Mouse (Mus musculus) hindbrain, embryonic 11.5 days (tissue): ENCODE measurements around the gene Npw. TPM values are rescaled to one million over a fixed set of nuclear protein-coding genes. Genes with fewer than 3 reads are reported as not detected.
"Not testable (repeated sequence)": the region's sequence is repeated elsewhere in the genome, so short reads cannot be mapped to it uniquely, and the experiment has no call there.

Source experiments
- ATAC-seq: fragments of 200-750 bp; cut with Nextera tagmentation; 2 replicates; pipeline ENCODE4 v1.8.0; 2017; ENCODE audit warnings: mild to moderate bottlenecking, moderate TSS enrichment, moderate library complexity; ENCODE audit not compliant: low FRiP score
- DNase-seq: peaks from one replicate; pipeline ENCODE4 v3.0.0-alpha.2; 2015; ENCODE audit warnings: low spot score
- H3K27ac ChIP-seq: fragments of 300-500 bp; sonication (generic); 2 replicates; pipeline ENCODE4 v1.5.1; 2014; ENCODE audit warnings: mild to moderate bottlenecking, low read depth, low read length
- H3K27me3 ChIP-seq: fragments of 300-500 bp; sonication (generic); 2 replicates; pipeline ENCODE4 v1.6.1; 2014; ENCODE audit warnings: mild to moderate bottlenecking, low read length, moderate library complexity, mixed read lengths; ENCODE audit not compliant: control insufficient read depth, insufficient read depth
- H3K36me3 ChIP-seq: fragments of 300-500 bp; sonication (generic); 2 replicates; pipeline ENCODE4 v1.6.1; 2014; ENCODE audit warnings: mild to moderate bottlenecking, low read length, moderate library complexity, mixed read lengths; ENCODE audit not compliant: control insufficient read depth, insufficient read depth
- H3K4me1 ChIP-seq: fragments of 300-500 bp; sonication (generic); replicated peaks from 2 replicates; pipeline ENCODE4 v1.6.1; 2014; ENCODE audit warnings: low read length, mixed read lengths; ENCODE audit not compliant: control insufficient read depth, insufficient read depth
- H3K4me2 ChIP-seq: fragments of 300-500 bp; sonication (generic); replicated peaks from 2 replicates; pipeline ENCODE4 v1.6.1; 2014; ENCODE audit warnings: mild to moderate bottlenecking, low read depth, low read length
- H3K4me3 ChIP-seq: fragments of 300-500 bp; sonication (generic); 2 replicates; pipeline ENCODE4 v1.5.1; 2014; ENCODE audit warnings: low read depth, low read length
- H3K9ac ChIP-seq: fragments of 300-500 bp; sonication (generic); 2 replicates; pipeline ENCODE4 v1.6.1; 2014; ENCODE audit warnings: low read depth, low read length
- H3K9me3 ChIP-seq: fragments of 300-500 bp; sonication (generic); 2 replicates; pipeline ENCODE4 v1.6.1; 2016; ENCODE audit warnings: low read length; ENCODE audit not compliant: control insufficient read depth
- WGBS: fragments of 180-500 bp; shearing (Covaris S2); extraction: QIAGEN DNeasy Blood & Tissue Kit; methylation state at CpG from one replicate; pipeline ENCODE4 v1.1.7; 2014; 5-methylcytosine and 5-hydroxymethylcytosine counted together
- polyA plus RNA-seq: library from polyadenylated mRNA; unstranded; fragments of >200 nt; fragmentation: Nextera tagmentation; extraction: Ambion mirVana; gene quantifications from 2 replicates; pipeline ENCODE4 v1.2.1, GENCODE M21; 2014

Npw gene
- polyA plus RNA-seq, 1 experiment from 2014 or later, result not detected

- not testable (repeated sequence) for ATAC-seq
- WGBS, result 12% methylated on average over 15 of the region's 15 CpGs
- H3K27ac ChIP-seq, result peak overlapping the region; percentile 47; the same call in 1 of the 2 replicates
These were observed 10.9 kb upstream of the Npw start for GRCm38 (mm10) chr17:24669214-24669544.

GRCm38 (mm10) chr17:24667416-24667815 is 9.2 kb upstream of the Npw start:
- peak; percentile 57 for DNase-seq
- no peak overlapping the region for H3K27ac ChIP-seq
- no peaks in the 10 kb centered on the region for H3K27me3 ChIP-seq
- no peak overlapping the region for H3K4me3 ChIP-seq
- H3K36me3 ChIP-seq, result no peaks in the 10 kb centered on the region
- H3K9ac ChIP-seq, result no peak overlapping the region
- H3K4me2 ChIP-seq, result no peak overlapping the region
- H3K9me3 ChIP-seq, result no peaks in the 10 kb centered on the region
- peaks cover 3% of the 10 kb centered on the region for H3K4me1 ChIP-seq
- WGBS, result 41% methylated on average over 6 of the region's 6 CpGs
- ATAC-seq, result no peak

More at GRCm38 (mm10) chr17:24669214-24669544, 10.9 kb upstream of the Npw start:
- H3K4me3 ChIP-seq, result peak overlapping the region; percentile 100
- H3K27me3 ChIP-seq, DNase-seq, H3K9me3 ChIP-seq, H3K4me1 ChIP-seq, H3K36me3 ChIP-seq: not testable (repeated sequence)
- peak overlapping the region; percentile 96 for H3K9ac ChIP-seq
- peak overlapping the region; percentile 75 for H3K4me2 ChIP-seq

- not testable (repeated sequence) for H3K4me2 ChIP-seq, H3K9ac ChIP-seq, H3K27me3 ChIP-seq, H3K4me3 ChIP-seq, H3K4me1 ChIP-seq, DNase-seq, H3K36me3 ChIP-seq, H3K9me3 ChIP-seq, H3K27ac ChIP-seq, ATAC-seq
- WGBS, result 63% methylated on average over 7 of the region's 7 CpGs
These were observed 8.8 kb upstream of the Npw start for GRCm38 (mm10) chr17:24667011-24667410.

GRCm38 (mm10) chr17:24654969-24655368 is 3.3 kb downstream of the Npw start:
- WGBS, result 78% methylated on average over 4 of the region's 4 CpGs
- no peak overlapping the region for H3K27ac ChIP-seq
- peaks cover 37% of the 10 kb centered on the region for H3K27me3 ChIP-seq
- H3K9ac ChIP-seq, result no peak overlapping the region
- no peak for ATAC-seq
- H3K36me3 ChIP-seq, result no peaks in the 10 kb centered on the region
- DNase-seq, result no peak
- H3K4me1 ChIP-seq, result peaks cover 3% of the 10 kb centered on the region; the same call in 1 of the 2 replicates
- no peak overlapping the region for H3K4me2 ChIP-seq
- H3K9me3 ChIP-seq, result no peaks in the 10 kb centered on the region
- no peak overlapping the region for H3K4me3 ChIP-seq

GRCm38 (mm10) chr17:24653967-24654710 is 4.1 kb downstream of the Npw start:
- Histone ChIP-seq H3K27ac (no peak overlapping the region), H3K9ac (no peak overlapping the region), H3K9me3 (no peaks in the 10 kb centered on the region), H3K4me2 (peak overlapping the region; percentile 20), H3K4me3 (no peak overlapping the region), H3K27me3 (peaks cover 37% of the 10 kb centered on the region), H3K4me1 (peaks cover 8% of the 10 kb centered on the region; the same call in 1 of the 2 replicates), H3K36me3 (no peaks in the 10 kb centered on the region)
- WGBS, result 4% methylated on average over 19 of the region's 19 CpGs
- DNase-seq (peak; percentile 93), ATAC-seq (peak; percentile 70)

- DNase-seq, result no peak
- no peak overlapping the region for H3K4me3 ChIP-seq
- no peak for ATAC-seq
- WGBS, result 76% methylated on average over 3 of the region's 3 CpGs
- H3K27ac ChIP-seq, result no peak overlapping the region
- H3K36me3 ChIP-seq, result no peaks in the 10 kb centered on the region
- peaks cover 17% of the 10 kb centered on the region for H3K27me3 ChIP-seq
- no peaks in the 10 kb centered on the region for H3K9me3 ChIP-seq
- no peak overlapping the region for H3K9ac ChIP-seq
- H3K4me2 ChIP-seq, result no peak overlapping the region
- 0 out of 2 replicates have a peak, but pooled peaks cover 5% of the 10 kb centered on the region for H3K4me1 ChIP-seq
These were observed 6.4 kb downstream of the Npw start for GRCm38 (mm10) chr17:24651835-24652234.

- Histone ChIP-seq H3K9ac (no peak overlapping the region), H3K4me2 (peak overlapping the region; percentile 100; the same call in 1 of the 2 replicates), H3K4me1 (0 out of 2 replicates have a peak, but pooled peaks cover 5% of the 10 kb centered on the region), H3K27ac (no peak overlapping the region), H3K36me3 (no peaks in the 10 kb centered on the region), H3K4me3 (peak overlapping the region; percentile 59; the same call in 1 of the 2 replicates), H3K27me3 (peaks cover 15% of the 10 kb centered on the region), H3K9me3 (no peaks in the 10 kb centered on the region)
- ATAC-seq (no peak), DNase-seq (no peak)
- WGBS, result 88% methylated on average over 4 of the region's 4 CpGs
These were observed 7.5 kb downstream of the Npw start for GRCm38 (mm10) chr17:24650766-24651165.

GRCm38 (mm10) chr17:24650070-24650616 is 8.1 kb downstream of the Npw start, which contains the start of gene Slc9a3r2:
TSS of gene Slc9a3r2 (minus strand) at chr17:24650327.
- no peaks in the 10 kb centered on the region for H3K36me3 ChIP-seq
- H3K4me3 ChIP-seq, result peak within 1 kb of the TSS; percentile 59
- H3K4me2 ChIP-seq, result peak within 1 kb of the TSS; percentile 100
- H3K9ac ChIP-seq, result peak within 1 kb of the TSS; percentile 73
- no peak within 1 kb of the TSS for H3K27ac ChIP-seq
- H3K4me1 ChIP-seq, result 0 out of 2 replicates have a peak, but pooled peaks cover 5% of the 10 kb centered on the region
- peaks cover 15% of the 10 kb centered on the region for H3K27me3 ChIP-seq
- peak; percentile 41 for ATAC-seq
- no peaks in the 10 kb centered on the region for H3K9me3 ChIP-seq
- under 1% methylated on average over 39 of the region's 41 CpGs for WGBS
- peak; percentile 65 for DNase-seq
